Mouse (Mus musculus): Measurements from ENCODE around the gene Rp2. TPM values are rescaled to one million over a fixed set of nuclear protein-coding genes. Genes with fewer than 3 reads are reported as not detected.
"Not testable (repeated sequence)": the region's sequence is repeated elsewhere in the genome, so short reads cannot be mapped to it uniquely, and the experiment has no call there.

The Rp2 gene
- 17.1 and 19.7 TPM in 2 replicates for polyA plus RNA-seq (2016; fragmentation: Nextera tagmentation; extraction: Ambion mirVana)

DNA sequence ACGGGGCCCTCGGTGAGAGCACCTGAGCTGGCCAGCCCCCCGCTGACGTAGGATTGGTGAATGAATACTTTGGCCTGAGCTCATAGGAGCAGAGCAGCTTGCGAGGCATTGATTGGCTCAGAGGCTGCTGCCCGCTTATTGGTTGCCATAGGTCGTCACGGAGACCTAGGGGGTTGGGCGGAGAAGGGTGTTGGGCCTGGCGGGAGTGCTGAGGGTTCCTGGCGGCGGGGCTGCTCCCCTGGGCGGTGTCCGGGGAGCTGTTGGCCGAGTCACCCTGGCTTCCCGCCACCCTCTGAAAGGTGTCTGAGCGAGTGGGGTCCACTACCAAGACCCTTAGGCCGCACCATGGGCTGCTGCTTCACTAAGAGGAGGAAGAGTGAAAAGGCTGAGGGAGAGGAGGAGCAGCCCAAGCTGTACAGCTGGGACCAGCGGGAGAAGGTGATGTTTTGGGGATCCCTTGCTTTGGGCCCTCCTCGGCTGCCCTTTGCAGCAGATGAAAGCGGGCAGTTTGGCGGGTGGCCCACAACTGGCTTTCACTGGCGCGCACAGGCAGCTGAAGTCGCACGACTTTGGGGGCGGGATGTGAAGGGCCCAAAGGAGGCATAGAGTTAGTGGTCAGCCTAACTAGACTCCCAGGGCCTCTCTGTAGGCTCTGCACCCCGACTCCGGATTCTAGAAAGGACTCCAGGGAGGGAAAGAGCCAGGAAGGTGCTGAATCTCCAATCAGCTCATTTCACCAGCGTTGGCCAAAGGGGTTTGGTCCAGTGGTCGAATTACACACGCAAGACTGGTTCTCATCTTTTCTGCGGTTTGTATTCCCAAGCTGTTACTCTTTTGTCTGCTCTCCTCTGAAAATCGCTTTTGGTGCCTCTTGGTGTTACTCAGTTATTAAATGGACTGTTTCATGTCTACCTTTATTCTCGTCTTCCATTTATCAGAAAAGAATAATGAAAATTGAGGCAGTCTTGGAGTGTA, at the start of gene Rp2:
Gene Rp2, plus strand, starts transcription at position 91 of the 975 bp plus-strand sequence.
- Histone ChIP-seq H3K27me3 (replicated peaks) (no peaks in the 10 kb centered on the region), H3K4me3 (peak within 1 kb of the TSS; percentile 57), H3K36me3 (no peaks in the 10 kb centered on the region), H3K4me1 (no peaks in the 10 kb centered on the region), H3K4me2 (replicated peaks) (peak within 1 kb of the TSS; percentile 58), H3K27ac (no peak within 1 kb of the TSS), H3K9me3 (no peaks in the 10 kb centered on the region), H3K9ac (peak within 1 kb of the TSS; percentile 72)
- ATAC-seq (ENCODE audit: low FRiP score, low read depth) = peak; percentile 100
- WGBS = 17% methylated on average over 35 of the region's 35 CpGs

DNA sequence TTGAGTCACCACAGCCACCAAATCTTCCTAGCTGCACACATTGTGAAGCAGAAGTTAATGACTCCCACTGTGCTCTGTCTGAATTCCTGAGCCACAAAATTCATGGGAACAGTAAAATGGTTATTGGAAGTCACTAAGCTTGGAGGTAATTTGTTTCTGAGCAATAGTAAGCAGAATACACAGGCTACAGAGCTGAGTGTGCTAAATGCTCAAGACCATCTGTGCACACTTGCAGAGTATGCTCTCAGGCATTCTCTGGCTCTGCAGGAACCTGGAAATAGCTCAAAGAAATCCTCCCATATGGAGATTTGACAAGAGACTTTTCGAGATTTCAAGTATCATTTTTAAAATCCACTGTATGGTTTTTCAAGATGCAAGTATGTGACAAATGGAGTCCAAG, 31.5 kb upstream of the Rp2 start:
- H3K9ac ChIP-seq = no peak overlapping the region
- no peaks in the 10 kb centered on the region for H3K27me3 ChIP-seq (replicated peaks)
- no peaks in the 10 kb centered on the region for H3K4me1 ChIP-seq
- no peak overlapping the region for H3K27ac ChIP-seq
- 65% methylated on average over 1 of the region's 1 CpGs for WGBS
- no peaks in the 10 kb centered on the region for H3K36me3 ChIP-seq
- ATAC-seq (ENCODE audit: low FRiP score, low read depth) = no peak
- H3K4me2 ChIP-seq (replicated peaks) = no peak overlapping the region
- H3K9me3 ChIP-seq = no peaks in the 10 kb centered on the region
- H3K4me3 ChIP-seq = no peak overlapping the region

DNA sequence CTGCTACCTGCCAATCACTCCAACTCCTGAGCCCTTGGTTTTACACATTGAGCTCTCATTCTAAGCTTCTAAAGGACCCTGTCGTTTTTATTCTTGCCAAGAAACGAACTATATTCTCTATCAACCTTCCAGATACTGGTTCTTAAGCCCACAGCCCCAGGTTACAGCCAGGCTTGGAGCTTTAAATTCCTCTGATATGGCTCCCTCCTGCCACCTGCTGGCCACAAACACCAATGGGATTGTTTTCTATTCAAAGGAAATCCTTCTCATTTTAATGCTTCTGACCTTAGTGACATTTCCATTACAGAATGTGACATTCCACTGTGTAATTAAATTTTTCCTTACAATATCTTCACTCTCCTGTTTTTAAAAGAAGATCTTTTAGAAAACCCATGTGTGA, 28.6 kb upstream of the Rp2 start:
- Histone ChIP-seq H3K4me2 (replicated peaks) (no peak overlapping the region), H3K9me3 (no peaks in the 10 kb centered on the region), H3K4me3 (no peak overlapping the region), H3K9ac (no peak overlapping the region), H3K27ac (no peak overlapping the region), H3K27me3 (replicated peaks) (no peaks in the 10 kb centered on the region), H3K4me1 (no peaks in the 10 kb centered on the region), H3K36me3 (no peaks in the 10 kb centered on the region)
- WGBS = 27% methylated on average over 2 of the region's 2 CpGs
- ATAC-seq (ENCODE audit: low FRiP score, low read depth) = no peak

- Histone ChIP-seq H3K36me3 (no peaks in the 10 kb centered on the region), H3K4me3 (no peak overlapping the region), H3K4me1 (no peaks in the 10 kb centered on the region), H3K9me3 (no peaks in the 10 kb centered on the region), H3K9ac (no peak overlapping the region), H3K27ac (no peak overlapping the region), H3K27me3 (replicated peaks) (no peaks in the 10 kb centered on the region), H3K4me2 (replicated peaks) (no peak overlapping the region)
- ATAC-seq (ENCODE audit: low FRiP score, low read depth) = no peak
Observed at GRCm38 (mm10) chrX:20344980-20345379, 19.3 kb upstream of the Rp2 start.

GRCm38 (mm10) chrX:20346355-20346754, 17.9 kb upstream of the Rp2 start:
- no peak for ATAC-seq (ENCODE audit: low FRiP score, low read depth)
- Histone ChIP-seq H3K36me3 (no peaks in the 10 kb centered on the region), H3K9ac (no peak overlapping the region), H3K9me3 (no peaks in the 10 kb centered on the region), H3K27me3 (replicated peaks) (no peaks in the 10 kb centered on the region), H3K4me2 (replicated peaks) (no peak overlapping the region), H3K4me3 (no peak overlapping the region), H3K4me1 (no peaks in the 10 kb centered on the region), H3K27ac (no peak overlapping the region)
- WGBS = 64% methylated on average over 3 of the region's 3 CpGs

- not testable (repeated sequence) for H3K9ac ChIP-seq; H3K4me3 ChIP-seq; H3K4me1 ChIP-seq; H3K4me2 ChIP-seq (replicated peaks); ATAC-seq (ENCODE audit: low FRiP score, low read depth); H3K36me3 ChIP-seq; H3K27ac ChIP-seq; H3K27me3 ChIP-seq (replicated peaks); H3K9me3 ChIP-seq
- WGBS = 94% methylated on average over 4 of the region's 4 CpGs
Observed at GRCm38 (mm10) chrX:20350241-20350640, 14.0 kb upstream of the Rp2 start.

- no peak overlapping the region for H3K9ac ChIP-seq
- no peaks in the 10 kb centered on the region for H3K9me3 ChIP-seq
- H3K4me1 ChIP-seq = no peaks in the 10 kb centered on the region
- no peak overlapping the region for H3K4me3 ChIP-seq
- H3K27ac ChIP-seq = no peak overlapping the region
- WGBS = 88% methylated on average over 1 of the region's 1 CpGs
- no peak overlapping the region for H3K4me2 ChIP-seq (replicated peaks)
- no peaks in the 10 kb centered on the region for H3K27me3 ChIP-seq (replicated peaks)
- ATAC-seq (ENCODE audit: low FRiP score, low read depth) = no peak
- H3K36me3 ChIP-seq = no peaks in the 10 kb centered on the region
Observed at GRCm38 (mm10) chrX:20355283-20355682, 9.0 kb upstream of the Rp2 start.

DNA sequence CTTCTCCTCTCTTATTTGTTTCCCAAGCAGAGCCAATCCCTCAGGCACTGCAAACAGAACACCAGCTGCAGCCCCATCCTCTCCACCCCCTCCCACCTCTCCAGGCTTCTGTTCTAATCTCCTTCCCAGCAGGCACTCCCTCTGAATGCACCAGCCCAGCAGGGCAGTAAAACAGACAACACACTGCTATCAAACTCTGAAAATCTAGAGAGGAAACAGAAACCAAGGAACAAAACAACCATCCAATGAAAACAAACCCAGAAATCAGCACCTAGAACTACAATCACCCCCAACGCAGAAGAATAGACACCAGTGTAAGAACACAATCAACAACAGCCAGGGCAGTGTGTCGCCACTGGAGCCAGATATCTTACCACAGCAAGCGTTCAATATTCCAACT, 8.0 kb upstream of the Rp2 start:
- 31% methylated on average over 3 of the region's 3 CpGs for WGBS

DNA sequence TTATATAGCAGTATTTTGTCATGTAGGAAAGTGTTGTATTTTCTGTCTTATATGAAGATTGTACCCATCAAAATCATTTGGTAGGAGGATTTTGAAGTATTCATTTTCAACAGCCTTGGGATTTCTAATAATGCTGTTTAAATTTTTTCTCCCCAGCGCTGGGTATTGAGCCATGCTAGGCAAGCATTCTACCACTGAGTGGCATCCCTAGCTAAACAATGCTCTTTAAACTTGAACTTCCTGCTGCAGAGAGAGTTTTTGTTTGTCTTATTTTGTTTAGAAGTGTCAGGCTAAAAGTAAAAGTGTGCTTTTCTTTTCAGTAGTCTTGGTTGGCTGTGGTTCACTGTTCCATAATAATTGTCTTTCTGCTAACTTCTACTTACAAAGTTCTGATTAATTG, 1.8 kb downstream of the Rp2 start:
- no peak for ATAC-seq (ENCODE audit: low FRiP score, low read depth)
- H3K4me2 ChIP-seq (replicated peaks) = peak overlapping the region; percentile 33; the same call in 1 of the 2 replicates
- no peaks in the 10 kb centered on the region for H3K27me3 ChIP-seq (replicated peaks)
- no peaks in the 10 kb centered on the region for H3K36me3 ChIP-seq
- no peak overlapping the region for H3K4me3 ChIP-seq
- WGBS = 65% methylated on average over 1 of the region's 1 CpGs
- H3K9ac ChIP-seq = no peak overlapping the region
- H3K9me3 ChIP-seq = no peaks in the 10 kb centered on the region
- no peak overlapping the region for H3K27ac ChIP-seq
- no peaks in the 10 kb centered on the region for H3K4me1 ChIP-seq

More for the DNA sequence above, 8.0 kb upstream of the Rp2 start:
- Histone ChIP-seq H3K9me3 (no peaks in the 10 kb centered on the region), H3K9ac (no peak overlapping the region), H3K4me2 (replicated peaks) (no peak overlapping the region), H3K27me3 (replicated peaks) (no peaks in the 10 kb centered on the region), H3K27ac (no peak overlapping the region), H3K36me3 (no peaks in the 10 kb centered on the region), H3K4me1 (no peaks in the 10 kb centered on the region), H3K4me3 (no peak overlapping the region)
- 0 out of 2 replicates have a peak, but pooled peaks have one; percentile 44 for ATAC-seq (ENCODE audit: low FRiP score, low read depth)

GRCm38 (mm10) chrX:20379347-20380014, 15.2 kb downstream of the Rp2 start:
- no peak overlapping the region for H3K4me3 ChIP-seq
- no peaks in the 10 kb centered on the region for H3K9me3 ChIP-seq
- no peaks in the 10 kb centered on the region for H3K27me3 ChIP-seq (replicated peaks)
- H3K27ac ChIP-seq = no peak overlapping the region
- H3K9ac ChIP-seq = no peak overlapping the region
- WGBS = 81% methylated on average over 7 of the region's 7 CpGs
- H3K4me2 ChIP-seq (replicated peaks) = no peak overlapping the region
- H3K4me1 ChIP-seq = no peaks in the 10 kb centered on the region
- no peaks in the 10 kb centered on the region for H3K36me3 ChIP-seq
- ATAC-seq (ENCODE audit: low FRiP score, low read depth) = no peak

- WGBS = 91% methylated on average over 6 of the region's 6 CpGs
- ATAC-seq (ENCODE audit: low FRiP score, low read depth) = no peak
Observed at GRCm38 (mm10) chrX:20382260-20382659, 18.0 kb downstream of the Rp2 start.

GRCm38 (mm10) chrX:20387006-20387405, 22.7 kb downstream of the Rp2 start:
- H3K4me1 ChIP-seq = no peaks in the 10 kb centered on the region
- H3K9ac ChIP-seq = no peak overlapping the region
- no peak overlapping the region for H3K4me2 ChIP-seq (replicated peaks)
- H3K27ac ChIP-seq = no peak overlapping the region
- no peak overlapping the region for H3K4me3 ChIP-seq
- WGBS = 83% methylated on average over 3 of the region's 3 CpGs
- no peaks in the 10 kb centered on the region for H3K27me3 ChIP-seq (replicated peaks)
- no peaks in the 10 kb centered on the region for H3K9me3 ChIP-seq
- ATAC-seq (ENCODE audit: low FRiP score, low read depth) = no peak
- H3K36me3 ChIP-seq = no peaks in the 10 kb centered on the region

More at GRCm38 (mm10) chrX:20382260-20382659, 18.0 kb downstream of the Rp2 start:
- H3K27me3 ChIP-seq (replicated peaks) = no peaks in the 10 kb centered on the region
- no peak overlapping the region for H3K27ac ChIP-seq
- H3K4me2 ChIP-seq (replicated peaks) = no peak overlapping the region
- no peaks in the 10 kb centered on the region for H3K9me3 ChIP-seq
- H3K36me3 ChIP-seq = no peaks in the 10 kb centered on the region
- no peaks in the 10 kb centered on the region for H3K4me1 ChIP-seq
- no peak overlapping the region for H3K4me3 ChIP-seq
- no peak overlapping the region for H3K9ac ChIP-seq

Measured in neural tube, embryonic 12.5 days (tissue).